Mouse (Mus musculus) liver, embryonic 14.5 days (tissue): ENCODE data around the gene Rgl2. TPM values are rescaled to one million over a fixed set of nuclear protein-coding genes. Genes with fewer than 3 reads are reported as not detected.

ENCODE experiments used
- ATAC-seq: fragments of 200-750 bp; cut with Nextera tagmentation; 2 replicates; pipeline ENCODE4 v1.8.0; 2017; ENCODE audit warnings: moderate number of reproducible peaks, mild to moderate bottlenecking, moderate library complexity; ENCODE audit not compliant: insufficient read depth
- DNase-seq, 3 experiments: peaks; one replicate each; pipeline ENCODE4 v3.0.0-alpha.2; 2012 to 2013; ENCODE audit warnings: low read depth in 3 of 3, low spot score in 3 of 3
- H3K27ac ChIP-seq: fragments of 300-500 bp; sonication (generic); 2 replicates; pipeline ENCODE4 v1.5.1; 2014; ENCODE audit warnings: moderate library complexity, mild to moderate bottlenecking, control low read depth, inconsistent platforms
- H3K27me3 ChIP-seq: fragments of 300-500 bp; sonication (generic); 2 replicates; pipeline ENCODE4 v1.6.1; 2014; ENCODE audit warnings: mild to moderate bottlenecking, low read length, moderate library complexity; ENCODE audit not compliant: control insufficient read depth, insufficient read depth
- H3K36me3 ChIP-seq: fragments of 300-500 bp; sonication (generic); replicated peaks from 2 replicates; pipeline ENCODE4 v1.6.1; 2014; ENCODE audit warnings: low read depth; ENCODE audit not compliant: control insufficient read depth, insufficient read depth
- H3K4me1 ChIP-seq, 2 experiments: fragments of 200-500 bp in 1 of 2; fragments of 300-500 bp in 1 of 2; sonication (generic) in 1 of 2; replicated peaks; 2 replicates each; pipeline ENCODE4 v1.6.1; 2012 to 2014; ENCODE audit warnings: antibody characterized with exemption in 1 of 2, inconsistent platforms in 1 of 2, low read length in 1 of 2; ENCODE audit not compliant: control insufficient read depth in 2 of 2, insufficient read depth in 2 of 2
- H3K4me2 ChIP-seq: fragments of 300-500 bp; sonication (generic); 2 replicates; pipeline ENCODE4 v1.6.1; 2014; ENCODE audit warnings: low read depth, mild to moderate bottlenecking, control low read depth, moderate library complexity
- H3K4me3 ChIP-seq, 2 experiments: fragments of 200-500 bp in 1 of 2; fragments of 300-500 bp in 1 of 2; sonication (generic) in 1 of 2; 2 replicates each; pipeline ENCODE4 v1.5.1; 2012 to 2014; ENCODE audit warnings: low read depth in 2 of 2, low read length in 2 of 2, mild to moderate bottlenecking in 2 of 2, control low read depth in 1 of 2, inconsistent platforms in 1 of 2, moderate library complexity in 1 of 2; ENCODE audit not compliant: insufficient read depth in 1 of 2
- H3K9ac ChIP-seq: fragments of 300-500 bp; sonication (generic); replicated peaks from 2 replicates; pipeline ENCODE4 v1.6.1; 2014; ENCODE audit warnings: mild to moderate bottlenecking, control low read depth, moderate library complexity
- H3K9me3 ChIP-seq: fragments of 300-500 bp; sonication (generic); 2 replicates; pipeline ENCODE4 v1.6.1; 2016; ENCODE audit warnings: low read length, mixed read lengths; ENCODE audit not compliant: control insufficient read depth
- CTCF ChIP-seq: IDR thresholded peaks from 2 replicates; pipeline ENCODE4 v1.5.1; 2016; ENCODE audit warnings: antibody characterized with exemption, low read depth, control low read depth
- EP300 ChIP-seq: IDR thresholded peaks from 2 replicates; pipeline ENCODE4 v1.6.1; 2016; ENCODE audit warnings: antibody characterized with exemption, low read depth
- WGBS: fragments of 180-500 bp; shearing (Covaris S2); extraction: QIAGEN DNeasy Blood & Tissue Kit; methylation state at CpG from one replicate; pipeline ENCODE4 v1.1.7; 2014; ENCODE audit not compliant: insufficient replicate concordance; 5-methylcytosine and 5-hydroxymethylcytosine counted together
- polyA plus RNA-seq, 2 experiments: library from polyadenylated mRNA; depleted of rRNA in 1 of 2; stranded (reverse) in 1 of 2; unstranded in 1 of 2; fragments of >200 nt; fragmentation: Nextera tagmentation in 1 of 2; extraction: Ambion mirVana in 1 of 2; gene quantifications; 2 replicates each; pipeline versions ENCODE4 v1.2.1 to v1.2.3; 2012 to 2014

Rgl2 gene
- polyA plus RNA-seq, 2 experiments: 4.9 to 17.0 TPM

DNA sequence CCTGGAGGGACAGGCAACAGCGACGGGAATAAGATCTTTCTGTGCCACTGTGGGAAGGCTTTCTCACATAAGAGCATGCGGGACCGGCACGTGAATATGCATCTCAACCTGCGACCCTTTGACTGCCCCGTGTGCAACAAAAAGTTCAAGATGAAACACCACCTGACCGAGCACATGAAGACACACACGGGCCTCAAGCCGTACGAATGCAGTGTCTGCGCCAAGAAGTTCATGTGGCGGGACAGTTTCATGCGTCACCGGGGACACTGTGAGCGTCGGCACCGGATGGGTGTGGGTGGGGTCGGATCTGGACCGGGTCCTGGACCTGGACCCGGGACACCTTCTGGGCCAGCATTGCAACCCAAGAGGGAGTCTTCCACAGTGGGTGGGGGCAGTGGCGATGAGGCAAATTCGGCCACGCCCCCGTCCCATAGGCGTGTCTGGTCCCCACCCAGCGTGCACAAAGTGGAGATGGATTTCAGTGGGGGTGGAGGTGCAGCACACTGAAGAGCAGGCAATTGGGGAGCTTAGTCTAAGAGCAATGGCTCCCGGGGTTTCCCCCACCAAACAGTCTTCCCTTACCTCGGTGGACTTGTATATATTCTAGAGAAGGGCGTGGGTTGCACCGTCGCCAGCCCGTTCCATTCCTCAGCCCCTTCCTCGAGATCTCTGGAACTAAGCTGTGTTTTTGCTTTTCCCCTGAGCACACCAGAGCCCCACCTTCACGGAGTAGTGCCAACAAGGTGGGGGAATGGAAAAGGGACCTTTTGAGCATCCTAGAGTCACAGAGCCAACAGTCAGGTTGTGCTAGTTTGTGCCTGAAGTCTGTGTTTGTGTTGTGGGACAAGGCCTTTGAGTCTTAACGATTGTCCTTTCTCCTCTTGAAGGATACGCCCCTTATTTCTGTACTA lies 10.8 kb upstream of the Rgl2 start:
- Histone ChIP-seq H3K9me3 (peaks cover 5% of the 10 kb centered on the region), H3K27me3 (no peaks in the 10 kb centered on the region), H3K4me2 (peak overlapping the region; percentile 88), H3K27ac (peak overlapping the region; percentile 78), H3K4me1 (peaks cover 10 to 18% of the 10 kb centered on the region in 2 experiments), H3K36me3 (peaks cover 14% of the 10 kb centered on the region), H3K4me3 (peak overlapping the region; percentile 77 to 92), H3K9ac (peak overlapping the region; percentile 84)
- TF ChIP-seq EP300 (no peak), CTCF (no peak)
- DNase-seq: no peak
- 50% methylated on average over 37 of the region's 37 CpGs for WGBS
- peak; percentile 2; the same call in 1 of the 2 replicates for ATAC-seq

DNA sequence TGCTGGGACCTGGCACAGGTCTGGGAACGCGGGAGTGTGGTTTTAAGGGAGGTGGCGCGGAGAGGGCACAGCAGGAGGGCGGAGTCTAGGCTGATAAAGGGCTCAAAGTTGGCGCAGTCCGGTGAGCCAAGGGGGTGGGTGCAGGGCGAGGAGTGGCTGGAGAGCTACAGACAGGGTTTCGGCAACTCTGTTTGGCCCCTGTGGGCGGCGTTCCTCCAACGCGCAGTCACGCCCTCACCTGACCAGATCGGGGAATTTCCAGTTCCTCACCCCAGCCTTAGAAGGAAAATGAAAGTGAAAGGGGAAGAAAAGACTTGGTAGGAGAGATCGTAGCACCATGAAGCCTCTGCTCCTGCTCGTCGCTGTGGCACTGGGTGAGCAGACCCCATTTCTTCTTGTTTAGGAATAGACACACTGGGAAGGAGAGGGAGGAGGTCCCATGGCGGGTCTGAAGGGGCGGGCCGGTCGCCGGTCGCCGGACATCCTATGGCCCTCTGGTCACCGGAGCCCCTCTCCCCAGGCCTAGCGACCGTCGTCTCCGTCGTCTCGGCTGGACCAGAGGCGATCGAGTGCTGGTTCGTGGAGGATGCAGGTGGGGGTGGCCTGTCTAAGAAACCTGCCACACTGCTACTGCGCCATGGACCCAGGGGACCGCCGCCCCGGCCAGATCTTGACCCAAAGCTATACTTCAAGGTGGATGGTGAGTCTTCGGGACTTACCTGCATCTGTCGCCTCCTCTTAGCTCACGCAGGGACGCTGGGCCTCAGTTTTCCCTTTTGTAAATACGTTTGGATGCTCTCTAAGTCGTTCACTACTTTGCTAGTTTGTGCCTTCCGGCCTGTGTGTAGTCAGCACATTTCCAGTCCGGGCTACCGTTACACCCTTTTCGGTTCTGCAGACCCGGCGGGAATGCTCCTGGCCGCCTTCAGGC lies 9.7 kb upstream of the Rgl2 start:
- WGBS: under 1% methylated on average over 52 of the region's 52 CpGs
- H3K36me3 ChIP-seq: peaks cover 8% of the 10 kb centered on the region
- TF ChIP-seq CTCF (peak; percentile 62), EP300 (no peak)
- H3K9me3 ChIP-seq: peaks cover 5% of the 10 kb centered on the region
- H3K4me1 ChIP-seq: peaks cover 10 to 21% of the 10 kb centered on the region in 2 experiments
- no peaks in the 10 kb centered on the region for H3K27me3 ChIP-seq
- peak overlapping the region; percentile 84 for H3K9ac ChIP-seq
- DNase-seq (peak; percentile 77 to 89 (median 78)), ATAC-seq (peak; percentile 59)
- peak overlapping the region; percentile 88 for H3K4me2 ChIP-seq
- peak overlapping the region; percentile 78 for H3K27ac ChIP-seq
- peak overlapping the region; percentile 77 to 92 for H3K4me3 ChIP-seq

DNA sequence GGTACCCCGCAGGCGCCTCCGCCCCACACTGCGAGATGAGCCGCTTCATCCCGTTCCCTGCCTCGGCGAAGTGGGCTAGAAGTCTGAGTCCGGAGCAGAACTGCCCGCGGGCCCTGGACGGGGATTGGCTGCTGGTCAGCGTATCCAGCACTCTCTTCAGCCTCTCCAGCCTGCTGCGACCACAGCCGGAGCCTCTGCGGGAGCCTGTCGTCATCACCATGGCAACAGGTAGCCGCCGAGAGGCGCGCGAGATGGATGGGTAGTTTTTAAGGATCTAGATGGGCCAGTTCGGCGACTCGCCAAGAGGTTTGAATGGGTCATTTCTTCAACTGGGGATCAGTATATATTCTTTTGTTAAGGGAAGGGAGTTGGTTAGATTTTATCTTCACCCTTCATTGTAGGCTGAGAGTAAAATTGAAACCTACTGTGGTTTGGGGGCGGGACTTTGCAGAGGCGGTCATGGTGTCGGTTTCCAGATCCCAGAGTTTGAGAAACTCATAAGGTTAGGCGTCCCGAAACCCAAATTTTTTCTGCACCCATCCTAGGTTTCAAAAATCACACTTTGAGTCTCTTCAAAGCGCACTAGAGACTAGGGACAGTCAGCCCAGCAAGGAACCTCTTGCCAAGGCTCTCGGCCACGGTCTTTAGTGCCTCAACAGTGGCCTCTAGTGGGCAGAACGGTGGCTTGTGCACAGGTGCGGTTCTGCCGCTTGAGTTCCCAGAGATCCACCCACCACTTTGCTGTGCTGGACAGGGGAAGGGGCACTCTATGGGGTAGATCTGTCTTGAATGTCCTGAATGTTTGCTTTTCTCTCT lies 8.9 kb upstream of the Rgl2 start:
- TF ChIP-seq CTCF (peak; percentile 99), EP300 (no peak)
- peaks cover 5% of the 10 kb centered on the region for H3K9me3 ChIP-seq
- H3K4me2 ChIP-seq: peak overlapping the region; percentile 88
- peak; percentile 70 to 81 (median 73) for DNase-seq
- ATAC-seq: peak; percentile 26; the same call in 1 of the 2 replicates
- H3K4me1 ChIP-seq: peaks cover 7 to 16% of the 10 kb centered on the region in 2 experiments
- no peaks in the 10 kb centered on the region for H3K27me3 ChIP-seq
- under 1% methylated on average over 36 of the region's 36 CpGs for WGBS
- H3K9ac ChIP-seq: peak overlapping the region; percentile 84
- H3K27ac ChIP-seq: peak overlapping the region; percentile 78
- H3K36me3 ChIP-seq: peaks cover 8% of the 10 kb centered on the region
- H3K4me3 ChIP-seq: peak overlapping the region; percentile 77 to 92

DNA sequence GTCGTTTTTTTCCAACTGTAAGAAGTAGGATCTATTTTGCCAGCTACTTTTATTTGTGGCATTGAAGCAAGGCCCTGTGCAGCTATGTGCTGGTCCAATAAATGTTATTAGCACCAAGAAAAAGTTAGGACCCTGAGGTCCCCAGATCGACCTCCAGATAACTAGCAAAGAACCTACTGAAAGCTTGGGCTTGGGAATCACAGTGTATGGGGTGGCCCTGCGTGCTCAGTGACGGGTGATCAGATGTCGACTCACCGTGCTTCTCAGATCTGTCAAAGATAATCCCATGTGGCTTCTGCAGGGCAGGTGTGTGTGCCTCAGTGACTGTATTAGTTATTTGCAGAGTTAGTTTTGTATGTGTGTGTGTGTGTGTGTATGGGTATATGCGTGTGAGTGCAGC lies 8.0 kb upstream of the Rgl2 start:
- no peak for DNase-seq
- 67% methylated on average over 7 of the region's 7 CpGs for WGBS

More for the DNA sequence above, 8.0 kb upstream of the Rgl2 start:
- ATAC-seq: no peak
- Histone ChIP-seq H3K9me3 (peaks cover 5% of the 10 kb centered on the region), H3K4me3 (no peak overlapping the region; a peak in 1 of 4 replicates), H3K27me3 (no peaks in the 10 kb centered on the region), H3K9ac (no peak overlapping the region), H3K4me2 (peak overlapping the region; percentile 88), H3K4me1 (peaks cover 7 to 16% of the 10 kb centered on the region in 2 experiments), H3K27ac (no peak overlapping the region), H3K36me3 (peaks cover 8% of the 10 kb centered on the region)
- no peak for TF ChIP-seq EP300
- TF ChIP-seq CTCF: no peak
